Mouse (Mus musculus) liver, embryonic 14.5 days (tissue): ENCODE data around the gene Ccdc162.

ENCODE experiments used
- CTCF ChIP-seq: IDR thresholded peaks from 2 replicates; pipeline ENCODE4 v1.5.1; 2016; ENCODE audit warnings: antibody characterized with exemption, low read depth, control low read depth
- EP300 ChIP-seq: IDR thresholded peaks from 2 replicates; pipeline ENCODE4 v1.6.1; 2016; ENCODE audit warnings: antibody characterized with exemption, low read depth

DNA sequence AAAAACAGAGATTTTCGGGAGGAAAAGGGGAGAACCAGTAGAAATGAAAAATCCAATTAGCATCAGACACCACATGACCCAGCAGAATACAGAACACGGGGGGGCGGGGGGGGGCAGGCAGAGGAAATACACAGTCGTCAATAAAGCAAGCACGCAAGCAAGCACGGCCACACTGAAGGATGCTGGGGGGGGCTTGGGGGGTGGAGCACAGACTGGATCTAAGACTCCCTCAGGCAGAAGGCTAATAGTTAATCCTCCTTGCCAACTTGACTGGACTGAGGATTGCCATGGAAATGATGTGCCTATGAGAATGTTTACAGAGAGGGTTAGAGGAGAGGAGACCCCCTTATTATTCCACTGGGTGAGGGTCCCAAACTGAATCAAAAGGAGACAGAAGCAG is 19.0 kb upstream of the Ccdc162 start:
- TF ChIP-seq CTCF, result no peak
- no peak for TF ChIP-seq EP300
